Mouse (Mus musculus) CD4-positive, CD25-positive, alpha-beta regulatory T cell, adult 2 months (primary cell): ENCODE results near the gene Rab3il1.
A peak's percentile ranks its signal among the peaks of the same experiment; 100 is the strongest.

Source experiments
- DNase-seq: peaks from one replicate; pipeline ENCODE4 v3.0.0-alpha.2; 2012; ENCODE audit warnings: low read depth, low spot score

The Rab3il1 gene

DNA sequence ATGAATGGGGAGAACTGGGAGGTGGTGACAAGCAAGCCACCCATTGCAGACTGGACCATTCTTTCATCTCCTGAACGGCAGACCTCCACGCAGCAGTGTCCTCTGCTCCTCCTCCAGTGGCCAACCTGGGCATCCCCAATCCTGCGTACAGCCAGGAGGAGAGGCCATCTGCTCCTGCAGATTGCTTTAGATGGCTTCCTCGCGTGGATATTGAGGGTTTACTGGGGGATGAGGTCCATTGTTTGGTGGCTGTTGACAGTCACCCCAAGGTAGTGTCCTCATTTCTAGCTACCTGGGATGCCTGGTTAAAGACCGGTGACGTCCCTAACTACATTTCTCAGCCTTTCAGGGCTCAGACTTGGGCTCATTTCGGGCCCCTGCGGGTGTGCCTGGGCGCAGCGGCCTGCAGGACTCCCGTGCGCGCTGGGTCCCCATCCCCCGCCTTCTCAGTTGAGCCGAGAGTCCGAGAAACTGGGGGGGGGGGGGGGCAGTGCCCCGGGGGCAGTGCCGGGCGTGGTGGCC lies 39.5 kb downstream of the Rab3il1 start:
- no peak for DNase-seq

DNA sequence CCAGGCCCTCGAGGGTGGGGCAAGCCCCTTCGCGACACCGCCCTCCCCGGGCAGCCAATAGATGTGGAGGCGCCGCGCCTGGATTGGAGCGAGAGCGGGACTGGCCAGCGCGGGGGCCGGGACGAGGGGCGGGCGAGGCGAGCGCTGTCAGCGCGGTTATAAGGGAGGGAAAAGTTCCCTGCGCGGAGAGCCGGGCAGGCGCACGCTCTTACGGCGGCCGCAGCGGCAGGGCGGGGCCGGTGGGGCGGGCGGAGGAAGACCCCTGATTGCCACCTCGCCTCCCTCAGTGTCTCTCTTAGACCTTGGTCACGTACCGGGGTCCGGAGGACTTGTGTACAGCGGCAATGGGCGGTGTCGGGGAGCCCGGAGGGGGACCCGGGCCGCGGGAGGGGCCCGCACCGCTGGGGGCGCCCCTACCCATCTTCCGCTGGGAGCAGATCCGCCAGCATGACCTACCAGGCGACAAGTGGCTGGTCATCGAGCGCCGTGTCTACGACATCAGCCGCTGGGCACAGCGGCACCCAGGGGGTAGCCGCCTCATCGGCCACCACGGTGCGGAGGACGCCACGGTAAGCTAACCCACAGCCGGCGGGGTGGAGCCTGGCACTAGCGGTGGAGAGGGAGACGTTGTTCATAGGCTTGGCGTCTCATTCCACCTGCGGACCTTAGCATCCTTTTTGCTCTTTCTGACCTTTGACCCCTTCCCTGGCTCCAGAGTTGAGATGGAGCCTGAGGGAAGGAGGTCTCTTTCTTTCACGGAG lies 40.1 kb downstream of the Rab3il1 start, which contains the start of gene Fads3:
Gene Fads3, plus strand, starts transcription at position 182 of the 761 bp plus-strand sequence.
- peak; percentile 21 for DNase-seq

DNA sequence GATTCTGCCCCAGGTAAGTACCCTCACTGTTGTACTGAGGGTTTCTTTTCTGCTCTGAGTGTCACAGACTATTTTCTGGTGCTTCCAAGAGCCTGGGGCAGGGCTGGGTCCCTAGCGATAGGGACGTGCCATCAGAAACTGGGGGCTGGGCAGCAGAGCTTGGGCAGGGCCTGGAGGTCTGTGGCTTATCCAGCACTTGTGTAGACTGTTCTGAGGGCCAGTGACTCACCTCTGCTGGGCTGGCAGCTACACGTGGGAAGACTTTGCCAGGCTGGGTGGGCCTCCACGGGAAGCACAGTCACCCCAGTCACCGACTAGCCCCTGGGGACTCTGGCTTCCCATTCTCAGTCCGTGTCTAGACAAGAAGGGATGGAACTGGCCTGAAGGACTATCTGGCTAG lies 40.8 kb downstream of the Rab3il1 start:
- DNase-seq, result no peak

DNA sequence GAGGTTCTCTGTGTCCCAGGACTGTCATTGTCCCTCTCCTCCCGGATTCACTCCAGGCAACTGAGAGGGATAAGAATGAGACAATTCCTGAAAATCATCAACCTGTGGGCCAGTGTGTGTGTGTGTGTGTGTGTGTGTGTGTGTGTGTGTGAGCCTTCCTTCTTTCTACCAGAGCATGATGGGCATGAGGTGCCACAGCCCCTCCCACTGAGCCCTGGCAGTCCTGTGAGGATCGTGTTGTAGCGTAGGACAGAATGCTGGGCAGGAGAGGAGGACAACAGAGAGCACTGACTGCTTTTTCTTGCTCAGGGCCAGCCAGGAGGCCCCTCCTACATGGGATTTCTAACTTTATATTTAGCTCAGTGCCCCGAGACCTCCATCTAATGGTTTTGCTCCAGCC lies 41.3 kb downstream of the Rab3il1 start:
- DNase-seq, result no peak

DNA sequence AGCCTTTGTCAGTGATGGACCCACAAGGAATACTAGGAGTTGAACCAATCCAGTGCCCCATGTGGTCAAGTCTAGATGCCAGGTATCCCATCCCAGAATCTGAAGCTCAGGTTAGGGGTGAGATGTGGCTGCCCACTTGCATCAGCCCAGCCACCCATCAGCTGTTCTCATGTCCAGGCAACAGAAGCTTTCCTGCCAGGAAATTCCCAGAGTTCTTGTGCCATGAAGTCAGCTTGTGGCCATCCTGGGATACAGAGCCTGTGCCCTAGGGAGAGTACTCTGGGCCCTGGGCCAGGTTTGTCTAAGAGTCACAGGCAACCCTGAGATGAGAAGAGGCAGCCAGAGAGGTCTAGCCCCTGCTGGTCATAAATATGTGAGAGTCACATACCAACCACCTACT lies 42.2 kb downstream of the Rab3il1 start:
- DNase-seq, result no peak

DNA sequence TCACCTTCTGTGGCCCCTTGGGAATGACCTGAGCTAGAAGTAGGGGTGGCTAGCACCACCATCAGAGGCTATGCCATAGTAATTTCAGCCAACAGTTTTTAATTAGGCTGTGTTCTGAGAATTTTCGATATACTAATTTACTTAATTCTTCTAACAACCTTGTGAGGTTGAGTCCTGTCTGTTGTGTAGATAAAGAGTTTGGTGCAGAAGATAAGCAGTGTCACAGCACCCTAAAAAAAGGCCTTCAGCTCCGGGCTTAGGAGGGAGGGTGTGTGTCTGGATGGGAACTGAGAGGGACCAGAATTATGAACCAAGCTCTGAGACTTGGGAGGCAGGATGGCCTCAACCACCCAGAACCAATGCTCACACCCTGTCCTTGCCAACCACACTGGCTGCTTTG lies 44.2 kb downstream of the Rab3il1 start:
- no peak for DNase-seq

DNA sequence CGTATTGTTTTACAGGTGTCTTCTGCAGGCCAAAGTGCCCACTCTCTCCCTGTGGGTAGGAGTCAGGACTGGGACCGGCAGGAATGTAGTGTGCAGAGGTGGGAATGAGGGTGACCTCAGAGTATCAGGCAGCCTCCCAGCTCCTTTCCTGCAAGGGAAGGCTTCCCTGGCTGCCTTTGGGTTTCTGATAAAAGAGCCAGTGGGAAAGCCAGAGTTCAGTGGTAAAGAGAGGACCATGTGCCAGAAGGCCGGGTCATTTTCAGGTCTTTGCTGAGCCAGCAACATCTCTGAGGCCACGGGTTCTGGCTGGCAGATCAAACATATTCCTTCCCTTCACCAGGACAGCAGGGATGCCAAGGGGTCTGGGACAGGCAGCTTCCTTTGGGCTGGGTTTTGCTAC lies 44.9 kb downstream of the Rab3il1 start:
- no peak for DNase-seq

DNA sequence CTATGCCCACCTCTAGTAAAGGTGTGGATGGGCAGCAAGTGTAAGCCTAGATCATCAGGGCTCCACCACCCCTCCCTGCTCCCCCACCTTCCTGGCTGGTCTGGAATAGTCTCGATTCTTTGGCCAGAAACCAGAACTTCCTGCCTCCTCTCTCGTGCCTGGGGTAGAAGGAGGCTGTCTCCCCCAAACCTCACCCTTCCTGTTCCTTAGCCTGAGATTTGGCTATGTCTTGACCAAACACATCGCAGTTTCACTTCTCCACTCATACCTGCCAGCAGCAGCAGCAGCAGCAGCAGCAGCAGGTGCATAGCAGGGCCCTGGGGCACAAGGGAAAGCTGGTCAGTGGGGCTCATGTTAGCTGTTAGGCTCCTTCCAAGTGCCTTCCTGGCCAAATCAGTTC lies 45.5 kb downstream of the Rab3il1 start:
- no peak for DNase-seq

DNA sequence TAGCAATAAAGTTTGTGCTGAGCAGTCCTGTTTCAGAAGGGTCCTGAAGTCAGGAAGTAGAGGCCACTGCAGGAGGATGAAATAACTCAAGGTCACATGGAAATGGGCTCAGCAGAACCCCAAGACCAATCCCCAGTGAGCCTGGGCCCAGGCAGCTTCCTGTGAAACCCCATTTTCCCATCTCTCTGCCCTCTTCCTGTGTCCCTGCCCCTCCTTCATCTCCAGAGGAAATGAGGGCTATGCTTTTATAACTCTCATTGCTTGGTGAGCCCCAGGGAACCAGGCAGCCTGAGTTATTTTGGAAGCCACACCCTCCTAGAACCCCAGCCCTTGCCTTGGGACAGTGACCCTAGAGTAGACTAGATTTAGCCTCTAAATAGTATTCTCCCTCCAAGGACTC lies 48.1 kb downstream of the Rab3il1 start:
- DNase-seq, result no peak

DNA sequence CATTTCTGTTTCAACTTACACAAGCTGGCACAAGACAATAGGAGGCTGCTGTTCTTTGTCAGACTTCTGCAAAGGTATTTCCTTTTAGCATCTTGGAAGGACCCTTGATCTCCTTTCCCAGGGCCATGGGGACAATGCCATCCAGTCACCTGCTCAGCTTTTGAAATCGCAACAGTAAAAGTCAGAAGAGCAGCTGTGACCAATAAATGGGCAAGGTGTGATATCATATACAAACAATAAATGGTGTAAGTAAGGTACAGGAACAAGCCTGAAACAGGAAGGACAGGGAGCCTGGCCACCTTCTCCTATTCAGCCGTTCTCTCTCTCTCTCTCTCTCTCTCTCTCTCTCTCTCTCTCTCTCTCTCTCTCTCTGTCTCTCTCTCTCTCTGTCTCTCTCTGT lies 49.0 kb downstream of the Rab3il1 start:
- no peak for DNase-seq

DNA sequence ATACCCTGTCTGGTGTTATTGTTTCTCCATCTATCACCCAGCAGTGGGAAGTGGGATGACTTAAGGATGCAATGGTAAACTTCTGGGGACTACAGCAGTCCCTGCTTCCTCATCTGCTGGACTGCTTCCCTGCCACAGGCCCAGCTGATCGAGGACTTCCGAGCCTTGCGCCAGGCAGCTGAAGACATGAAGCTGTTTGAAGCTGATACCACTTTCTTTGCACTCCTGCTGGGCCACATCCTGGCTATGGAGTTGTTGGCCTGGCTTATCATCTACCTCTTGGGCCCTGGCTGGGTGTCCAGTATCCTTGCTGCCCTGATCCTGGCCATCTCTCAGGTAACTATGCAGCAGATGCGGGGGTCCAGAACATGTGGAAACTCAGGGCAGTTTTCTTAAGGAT lies 51.2 kb downstream of the Rab3il1 start:
- no peak for DNase-seq

DNA sequence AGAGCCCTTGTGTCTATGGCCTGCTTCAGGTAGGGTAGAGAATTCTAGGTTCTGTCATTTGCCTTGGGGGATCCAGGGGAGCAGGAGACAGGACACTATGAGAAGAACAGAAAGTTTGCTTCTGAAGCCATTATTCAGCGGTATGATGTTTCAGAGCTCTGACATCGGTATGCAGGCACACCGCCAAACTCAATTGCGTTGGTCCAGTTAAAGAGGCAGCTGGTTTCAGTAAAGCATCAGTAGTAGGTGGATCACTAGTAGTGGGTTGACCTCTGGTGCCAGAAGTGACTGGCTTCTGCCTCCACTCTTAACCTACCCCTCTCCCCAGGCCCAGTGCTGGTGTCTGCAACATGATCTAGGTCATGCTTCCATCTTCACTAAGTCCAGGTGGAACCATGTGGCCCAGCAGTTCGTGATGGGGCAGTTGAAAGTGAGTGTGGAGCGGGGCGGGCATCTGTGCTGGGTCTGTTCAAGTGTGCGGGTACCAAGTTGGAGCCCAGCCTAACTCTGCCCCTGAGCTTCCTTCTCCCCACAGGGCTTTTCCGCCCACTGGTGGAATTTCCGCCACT lies 52.3 kb downstream of the Rab3il1 start:
- DNase-seq, result no peak

DNA sequence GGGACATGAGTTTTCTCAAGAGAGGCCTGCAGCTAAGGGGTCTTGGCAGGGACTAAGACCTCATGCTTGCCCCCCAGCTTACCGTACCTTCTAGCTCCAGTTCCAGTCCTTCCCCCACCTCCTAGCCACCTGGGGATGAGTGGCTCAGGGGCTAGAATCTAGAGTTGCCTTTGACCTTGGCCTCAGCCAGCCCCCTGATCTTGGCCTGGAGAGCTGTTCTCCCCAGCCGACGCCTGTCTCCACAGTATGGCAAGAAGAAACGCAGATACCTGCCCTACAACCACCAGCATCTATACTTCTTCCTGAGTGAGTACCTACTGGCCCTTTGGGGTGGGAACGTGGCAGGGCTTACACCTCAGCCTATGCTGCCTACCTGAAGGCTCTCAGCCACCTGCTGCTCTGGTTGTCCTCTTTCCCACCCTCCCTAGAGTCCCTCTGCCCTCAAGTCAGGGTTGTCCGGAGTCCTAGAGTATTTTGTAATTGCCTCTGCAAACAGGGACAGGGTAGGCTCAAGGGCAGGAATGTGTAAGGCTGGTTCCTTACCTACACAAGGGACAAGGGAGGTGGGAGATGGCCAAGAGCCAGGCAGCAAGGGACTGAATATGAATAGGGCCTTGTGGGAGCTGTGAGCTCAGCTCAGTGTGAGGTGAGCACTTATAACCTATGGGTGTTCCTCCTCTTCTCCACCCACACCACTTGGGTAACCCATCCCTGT lies 53.0 kb downstream of the Rab3il1 start:
- DNase-seq, result no peak

DNA sequence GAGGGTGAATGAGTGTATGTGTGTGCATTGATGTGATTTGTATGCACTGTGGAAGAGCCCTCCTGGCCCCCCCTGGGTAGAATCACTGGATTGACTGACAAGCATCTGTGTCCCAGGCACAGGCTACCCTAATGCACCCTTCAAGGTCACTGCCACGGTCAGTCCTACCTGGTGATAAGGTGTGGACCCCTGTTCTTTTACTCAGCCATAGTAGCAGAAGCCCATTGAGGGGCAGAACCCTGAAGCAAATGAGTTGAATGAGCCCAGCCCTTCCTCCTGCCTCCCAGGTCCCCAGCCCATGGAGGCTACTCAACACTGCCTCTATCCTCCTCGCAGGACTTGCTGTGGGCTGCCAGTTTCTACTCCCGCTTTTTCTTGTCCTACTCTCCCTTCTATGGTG lies 53.8 kb downstream of the Rab3il1 start:
- DNase-seq, result no peak

DNA sequence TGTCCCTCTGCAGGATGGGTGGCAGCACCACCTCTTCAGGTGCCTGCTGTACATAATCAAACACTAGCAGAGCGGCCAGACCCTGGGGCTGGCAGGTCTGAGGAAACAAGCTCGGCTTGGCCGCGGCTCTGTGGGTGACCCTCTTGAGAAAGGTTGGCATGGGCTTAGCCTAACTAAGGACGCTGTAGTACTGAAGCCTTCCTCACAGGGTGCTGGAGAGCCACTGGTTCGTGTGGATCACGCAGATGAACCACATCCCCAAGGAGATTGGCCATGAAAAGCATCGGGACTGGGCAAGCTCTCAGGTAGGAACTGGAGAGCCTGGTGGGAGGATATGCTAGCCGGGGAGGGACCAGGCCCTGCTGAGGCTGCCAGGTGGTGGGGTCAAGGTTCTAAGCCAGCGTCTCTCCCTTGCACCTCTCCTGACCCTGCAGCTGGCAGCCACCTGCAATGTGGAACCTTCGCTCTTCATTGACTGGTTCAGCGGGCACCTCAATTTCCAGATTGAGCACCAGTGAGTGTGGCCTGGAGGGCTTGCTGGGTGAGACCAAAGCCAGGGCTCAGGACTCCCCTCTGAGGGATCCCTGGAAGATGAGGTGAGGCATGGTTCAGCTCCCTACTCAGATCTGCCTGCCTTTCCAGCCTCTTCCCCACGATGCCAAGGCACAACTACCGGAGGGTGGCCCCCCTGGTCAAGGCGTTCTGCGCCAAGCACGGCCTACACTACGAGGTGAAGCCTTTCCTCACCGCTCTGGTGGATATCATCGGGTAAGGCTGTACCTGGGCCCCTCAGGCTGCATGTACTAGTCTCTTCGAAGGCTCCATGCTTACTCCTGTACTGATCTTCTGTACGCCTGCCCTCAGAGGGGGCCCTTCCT lies 54.6 kb downstream of the Rab3il1 start:
- no peak for DNase-seq

DNA sequence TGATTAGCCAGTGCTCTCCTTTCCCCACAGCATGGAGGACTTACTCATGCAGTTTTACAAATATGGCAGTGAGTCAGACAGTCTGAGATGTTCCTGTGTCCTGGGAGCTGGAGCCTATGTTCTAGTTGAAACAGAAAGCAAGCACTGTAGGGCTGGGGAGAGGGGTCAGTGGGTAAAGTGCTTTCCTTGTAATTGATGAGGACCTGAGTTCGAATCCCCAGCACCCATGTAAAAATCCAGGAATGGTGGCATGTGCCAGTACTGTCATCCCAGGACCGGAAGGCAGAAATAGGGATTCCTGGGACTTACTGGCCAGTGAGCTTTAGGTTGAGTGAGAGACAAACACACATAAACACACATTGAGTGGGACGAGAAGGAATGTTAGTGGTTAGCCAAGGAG lies 55.2 kb downstream of the Rab3il1 start:
- no peak for DNase-seq

DNA sequence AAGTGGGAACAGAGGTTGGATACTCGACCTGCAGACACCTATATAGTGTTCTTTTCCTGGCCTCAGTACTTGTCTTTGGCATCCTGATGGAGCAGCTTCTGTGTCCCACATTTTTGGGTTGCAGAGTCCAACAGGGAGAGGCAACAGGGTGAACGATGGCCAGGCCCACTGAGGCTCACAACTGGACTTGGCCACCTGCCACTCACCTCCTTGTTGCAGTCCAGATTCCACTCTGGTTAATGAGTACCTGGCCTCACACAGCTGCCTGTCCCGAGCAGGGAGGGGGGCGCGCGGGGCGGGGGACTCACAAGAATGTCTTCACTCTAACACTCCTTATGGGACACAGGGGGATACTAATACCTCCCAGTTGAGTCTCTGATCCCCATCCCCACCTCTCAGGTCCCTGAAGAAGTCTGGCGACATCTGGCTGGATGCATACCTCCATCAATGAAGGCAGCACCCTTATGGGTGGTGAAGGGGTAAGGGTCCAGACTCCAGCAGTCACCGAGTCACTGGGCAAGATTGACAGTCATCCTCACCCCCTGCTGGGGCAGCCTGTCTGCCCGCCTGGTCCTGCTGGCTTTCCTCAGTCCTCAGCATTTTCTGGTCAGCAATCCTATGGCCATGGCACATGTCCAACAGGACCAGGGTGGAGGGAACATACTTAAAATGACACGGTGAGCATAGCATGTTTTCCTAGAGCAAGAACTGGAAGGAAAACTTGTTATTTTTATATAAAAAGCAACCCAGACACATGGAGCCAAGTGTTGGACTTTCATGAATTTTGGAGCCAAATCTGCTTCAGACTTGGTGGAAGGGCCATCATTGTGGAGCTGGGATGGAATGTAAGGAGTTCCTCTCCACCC lies 56.2 kb downstream of the Rab3il1 start:
- no peak for DNase-seq

DNA sequence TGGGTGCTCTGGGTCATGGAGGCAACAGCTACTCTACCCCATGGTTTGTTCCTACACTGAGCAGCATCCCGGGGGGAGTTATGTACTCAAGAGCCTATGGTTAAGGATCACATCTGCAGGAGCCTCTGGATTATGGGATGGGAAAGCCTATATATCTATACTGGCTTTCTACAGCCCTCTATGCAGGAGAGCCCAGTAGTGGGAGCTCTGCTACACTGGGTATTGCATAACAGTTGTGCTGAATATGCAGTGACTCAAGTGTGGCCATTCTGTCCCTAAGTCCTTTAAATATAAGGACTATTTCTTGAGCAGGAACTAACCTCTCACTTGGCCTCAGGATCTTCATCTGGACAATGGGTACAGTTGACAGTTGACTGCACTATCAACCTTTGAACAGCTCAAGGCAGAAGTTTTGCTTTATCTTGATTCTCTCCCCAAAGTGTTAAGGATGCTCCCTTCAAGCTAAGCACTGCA lies 56.9 kb downstream of the Rab3il1 start:
- no peak for DNase-seq

DNA sequence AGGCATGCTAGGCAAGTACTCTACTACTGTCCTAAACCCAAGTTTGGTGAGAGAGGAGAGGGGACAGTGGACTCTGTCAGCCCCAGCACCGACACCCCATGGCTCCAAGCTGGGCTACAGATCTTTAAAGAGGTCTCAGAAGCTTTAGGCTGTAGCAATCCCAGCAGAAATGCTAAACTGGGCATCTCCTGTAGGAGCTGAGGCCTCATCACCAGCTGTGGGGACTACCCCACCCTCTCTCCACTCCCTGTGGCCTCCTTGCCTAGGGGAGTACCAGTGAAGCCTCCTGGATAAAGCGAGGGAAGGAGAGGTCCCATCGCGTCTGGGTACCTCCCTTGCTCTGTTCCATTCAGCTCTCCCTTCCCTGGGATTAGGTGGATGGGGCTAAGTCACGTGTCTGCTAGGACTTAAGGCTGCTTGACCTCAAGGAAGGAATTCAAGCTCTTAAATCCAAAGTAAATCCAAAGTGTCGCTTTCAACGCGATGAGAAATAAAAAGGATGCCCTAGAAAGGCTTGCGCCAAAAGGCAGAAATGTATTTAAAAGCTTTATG lies 57.5 kb downstream of the Rab3il1 start:
- DNase-seq, result no peak

DNA sequence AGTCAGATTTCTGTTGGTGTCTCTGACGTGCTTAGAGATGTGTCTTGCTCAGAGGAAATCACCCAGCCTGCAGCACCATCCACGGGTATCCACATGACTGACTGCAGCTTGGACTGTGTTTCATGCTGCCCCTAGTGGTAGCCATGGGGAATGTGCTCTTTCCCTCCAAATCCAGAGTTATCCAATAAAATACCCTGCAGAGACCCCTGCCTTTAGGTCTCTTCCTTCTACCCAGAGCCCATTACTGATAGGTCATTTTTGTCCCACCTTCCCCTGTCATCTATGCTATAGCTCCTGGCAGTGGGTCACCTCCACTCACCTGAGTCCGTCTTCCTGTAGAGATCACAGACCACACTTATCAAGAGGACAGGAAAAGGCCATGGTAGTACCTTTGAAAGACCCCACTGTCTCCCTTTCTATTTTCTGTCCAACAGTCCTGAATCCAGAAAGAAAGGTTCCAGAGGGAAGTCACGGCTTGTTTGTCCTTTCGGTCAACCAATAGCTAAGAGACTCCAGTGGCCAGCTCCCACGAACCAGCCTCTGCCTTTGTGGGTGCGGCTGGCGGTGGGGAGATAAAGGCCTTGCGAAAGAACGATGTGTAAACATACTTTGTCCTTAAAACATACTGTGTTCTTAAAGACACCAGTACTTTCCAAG lies 58.6 kb downstream of the Rab3il1 start:
- peak; percentile 31 for DNase-seq
